Mouse (Mus musculus) testis, adult 10 weeks (tissue): ENCODE data around the gene Nts. TPM values are rescaled to one million over a fixed set of nuclear protein-coding genes. Genes with fewer than 3 reads are reported as not detected.

Experiments
- polyA plus RNA-seq: library from polyadenylated mRNA; stranded (reverse); fragments of 350-450 nt; fragmentation: Illumina TruSeq; extraction: RNeasy Lipid Tissue Mini Kit (QIAGEN cat#74804); gene quantifications from one replicate; pipeline ENCODE4 v1.2.3, GENCODE M21; 2014; ENCODE audit warnings: low read depth, low replicate concordance

Gene Nts
- not detected for polyA plus RNA-seq

DNA sequence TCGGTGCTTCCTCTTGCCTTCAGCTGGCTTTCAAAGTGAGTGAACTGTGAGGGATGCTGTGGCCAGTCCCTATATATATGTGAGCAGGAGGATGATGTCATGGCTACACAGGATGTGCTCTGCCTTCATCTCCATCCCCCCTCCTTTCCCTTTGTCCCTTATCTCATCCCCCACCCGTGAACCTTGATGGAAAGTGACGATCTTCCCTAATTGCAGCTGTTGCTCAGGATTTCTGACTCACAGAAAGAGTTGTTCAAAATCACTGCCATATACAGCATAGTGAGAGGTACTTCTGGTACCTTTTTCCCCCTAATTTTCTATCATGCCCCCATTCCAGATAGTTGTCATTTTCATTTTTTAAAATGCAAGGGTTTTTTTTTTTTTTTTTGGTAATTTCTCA lies at the start of gene Nts:
Gene Nts, minus strand, starts transcription at position 101 of the 400 bp plus-strand sequence.

DNA sequence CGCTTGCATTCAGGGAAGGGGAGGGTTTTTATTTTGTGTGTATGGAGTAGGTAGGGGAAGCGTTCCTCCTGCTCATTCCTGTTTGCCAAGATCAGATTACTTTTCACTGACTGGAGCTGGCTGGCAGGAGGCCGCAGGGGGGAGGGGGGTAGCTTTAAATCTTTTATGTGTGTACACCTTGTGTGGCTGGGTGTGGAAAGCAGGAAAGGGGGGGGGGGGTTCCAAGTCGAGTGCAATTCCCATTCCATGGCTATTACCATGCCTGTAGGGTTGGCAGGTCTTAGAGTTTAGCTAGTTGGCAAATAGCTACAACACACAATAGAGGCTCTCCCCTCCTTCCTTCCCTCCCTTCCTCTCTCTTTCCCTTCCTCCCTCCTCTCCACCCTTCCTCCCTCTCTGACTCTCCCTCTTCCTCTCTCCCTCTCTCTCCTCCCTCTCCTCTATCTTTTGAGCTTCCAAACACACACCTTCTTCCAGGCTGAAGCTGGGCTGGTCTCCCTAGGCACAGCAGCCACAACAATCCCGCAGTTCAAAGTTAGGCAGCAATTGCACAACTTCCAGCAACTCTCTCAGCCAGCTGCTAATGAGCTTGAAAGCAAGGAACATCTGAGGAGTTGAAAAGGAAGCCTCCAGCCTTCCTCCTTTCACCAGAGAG lies 21.6 kb upstream of the Nts start, which contains the start of gene Rassf9:
Gene Rassf9, plus strand, starts transcription at position 416 of the 655 bp plus-strand sequence.

Other genes with a start within 250 kb of the Nts start
- 29.9 TPM for gene Rassf9, start 21.7 kb upstream of the Nts start, polyA plus RNA-seq